ENCODE assay signal across 31 mouse cellular contexts in genomic region chr14:44869686-44870085, GRCm38 (mm10). TPM values are rescaled to one million over a fixed set of nuclear protein-coding genes. Genes with fewer than 3 reads are reported as not detected.
DNase-seq lines count a peak whose midpoint lies in the region; ATAC-seq and TF ChIP-seq lines count a peak whose summit lies in the region.
"Had no signal": no experiment of that assay in that cellular context is flagged by ENCODE, and none has a peak within 500 bp of the region (broad histone marks: within the 10 kb centered on the region; RNA-seq: fewer than 3 reads in every experiment).

No protein-coding gene starts in this region.

- WGBS in embryonic facial prominence, embryonic 14.5 days = 58% methylated on average over 6 of the region's 6 CpGs
- WGBS in embryonic facial prominence, embryonic 10.5 days = 88% methylated on average over 6 of the region's 6 CpGs
- 34% methylated on average over 6 of the region's 6 CpGs for WGBS in lung, postnatal 0 days

- H3K9me3 ChIP-seq in embryonic facial prominence, embryonic 14.5 days (ENCODE audit: control insufficient read depth, low read length) = no peaks in the 10 kb centered on the region
- H3K9me3 ChIP-seq in embryonic facial prominence, embryonic 10.5 days = no peaks in the 10 kb centered on the region
- H3K9me3 ChIP-seq in lung, postnatal 0 days (ENCODE audit: low read length) = no peaks in the 10 kb centered on the region
- H3K9me3 ChIP-seq: forebrain, embryonic 15.5 days; G1E; heart, embryonic 13.5 days; hindbrain, embryonic 10.5 days; hindbrain, embryonic 15.5 days; kidney, embryonic 15.5 days; liver, embryonic 12.5 days had no signal

- H3K36me3 ChIP-seq in embryonic facial prominence, embryonic 14.5 days (ENCODE audit: control insufficient read depth, insufficient read depth, low read length) = no peaks in the 10 kb centered on the region
- no peaks in the 10 kb centered on the region for H3K36me3 ChIP-seq in embryonic facial prominence, embryonic 10.5 days (replicated peaks)
- no peaks in the 10 kb centered on the region for H3K36me3 ChIP-seq in lung, postnatal 0 days (ENCODE audit: insufficient read depth, low read length)
- H3K36me3 ChIP-seq: forebrain, embryonic 15.5 days; G1E; heart, embryonic 13.5 days; hindbrain, embryonic 10.5 days; hindbrain, embryonic 15.5 days; kidney, embryonic 15.5 days; liver, embryonic 12.5 days had no signal

- no peak overlapping the region for H3K4me2 ChIP-seq in embryonic facial prominence, embryonic 14.5 days (ENCODE audit: low read depth, low read length)
- H3K4me2 ChIP-seq in lung, postnatal 0 days (replicated peaks; ENCODE audit: low read depth, low read length) = no peak overlapping the region
- H3K4me2 ChIP-seq: forebrain, embryonic 15.5 days; heart, embryonic 13.5 days; hindbrain, embryonic 15.5 days; kidney, embryonic 15.5 days; liver, embryonic 12.5 days had no signal

- no peaks in the 10 kb centered on the region for H3K27me3 ChIP-seq in embryonic facial prominence, embryonic 14.5 days (replicated peaks; ENCODE audit: control insufficient read depth, insufficient read depth, low read length)
- no peaks in the 10 kb centered on the region for H3K27me3 ChIP-seq in embryonic facial prominence, embryonic 10.5 days (replicated peaks; ENCODE audit: low read depth, poor library complexity, severe bottlenecking)
- no peaks in the 10 kb centered on the region for H3K27me3 ChIP-seq in lung, postnatal 0 days (replicated peaks; ENCODE audit: insufficient read depth, low read length)
- H3K27me3 ChIP-seq: forebrain, embryonic 15.5 days; heart, embryonic 13.5 days; hindbrain, embryonic 15.5 days; kidney, embryonic 15.5 days; liver, embryonic 12.5 days had no signal

- H3K27ac ChIP-seq in embryonic facial prominence, embryonic 14.5 days (replicated peaks; ENCODE audit: low read depth, low read length) = 0 out of 2 replicates have a peak overlapping the region, but pooled peaks have one; percentile 12
- H3K27ac ChIP-seq in embryonic facial prominence, embryonic 10.5 days (replicated peaks) = no peak overlapping the region
- H3K27ac ChIP-seq in lung, postnatal 0 days (ENCODE audit: low read length) = no peak overlapping the region
- H3K27ac ChIP-seq: forebrain, embryonic 15.5 days; heart, embryonic 13.5 days; hindbrain, embryonic 10.5 days; hindbrain, embryonic 15.5 days; kidney, embryonic 15.5 days; liver, embryonic 12.5 days; macrophage had no signal

- TF ChIP-seq CTCF in lung, postnatal 0 days (IDR thresholded peaks at IDR 0.05) = no peak

- H3K9ac ChIP-seq in embryonic facial prominence, embryonic 14.5 days (ENCODE audit: low read depth, low read length) = no peak overlapping the region
- H3K9ac ChIP-seq in lung, postnatal 0 days (replicated peaks; ENCODE audit: low read depth) = no peak overlapping the region
- H3K9ac ChIP-seq: forebrain, embryonic 15.5 days; heart, embryonic 13.5 days; hindbrain, embryonic 15.5 days; kidney, embryonic 15.5 days; liver, embryonic 12.5 days had no signal

- TF ChIP-seq EP300 in lung, postnatal 0 days (IDR thresholded peaks at IDR 0.05) = no peak

- no peak overlapping the region for H3K4me3 ChIP-seq in embryonic facial prominence, embryonic 14.5 days (ENCODE audit: low read depth, low read length)
- no peak overlapping the region for H3K4me3 ChIP-seq in embryonic facial prominence, embryonic 10.5 days
- no peak overlapping the region for H3K4me3 ChIP-seq in lung, postnatal 0 days (ENCODE audit: low read depth, low read length)
- H3K4me3 ChIP-seq: forebrain, embryonic 15.5 days; heart, embryonic 13.5 days; hindbrain, embryonic 10.5 days; hindbrain, embryonic 15.5 days; kidney, embryonic 15.5 days; liver, embryonic 12.5 days had no signal

- no peaks in the 10 kb centered on the region for H3K4me1 ChIP-seq in embryonic facial prominence, embryonic 14.5 days (ENCODE audit: control insufficient read depth, insufficient read depth, low read length)
- no peaks in the 10 kb centered on the region for H3K4me1 ChIP-seq in embryonic facial prominence, embryonic 10.5 days
- H3K4me1 ChIP-seq in lung, postnatal 0 days (ENCODE audit: insufficient read depth, low read depth, low read length) = no peaks in the 10 kb centered on the region; the same call in 1 of the 2 replicates
- H3K4me1 ChIP-seq: forebrain, embryonic 15.5 days; heart, embryonic 13.5 days; hindbrain, embryonic 10.5 days; hindbrain, embryonic 15.5 days; kidney, embryonic 15.5 days; liver, embryonic 12.5 days had no signal

- peak; percentile 31 for DNase-seq in embryonic facial prominence, embryonic 14.5 days (ENCODE audit: low spot score)
- DNase-seq in embryonic facial prominence, embryonic 10.5 days (ENCODE audit: low spot score) = no peak
- peak; percentile 28 to 47 for DNase-seq in lung, adult 18-20 months
- peak; percentile 63 for DNase-seq in lung, postnatal 0 days (ENCODE audit: low spot score)
- DNase-seq in lung, postnatal 4 days = peak; percentile 11 to 27
- DNase-seq in layer of hippocampus, postnatal 36 days = no peak
- no peak for DNase-seq in layer of hippocampus, adult 9-10 months (ENCODE audit: low spot score)
- DNase-seq: cerebellum, adult 18-20 months; cerebellum, postnatal 10 days; gastrocnemius, postnatal 36 days; heart, postnatal 10 days; kidney, adult 11 months; kidney, postnatal 25 days; left cerebral cortex, postnatal 4 days; midbrain, embryonic 14.5 days; right cerebral cortex, postnatal 25 days; thymus, postnatal 14 days had no signal

- ATAC-seq in embryonic facial prominence, embryonic 14.5 days (ENCODE audit: low read depth) = no peak
- ATAC-seq in lung, postnatal 0 days = peak; percentile 62
- ATAC-seq: forebrain, embryonic 15.5 days; inflammation-experienced regulatory T-cells, adult 6 months; liver, embryonic 12.5 days had no signal

RNA-seq across cellular contexts. Expression of gene Ptgdr, which starts 10.5 kb away (rescaled TPM):
- 0.81 and 0.97 TPM in 2 replicates for polyA plus RNA-seq in embryonic facial prominence, embryonic 14.5 days (2014; fragmentation: Nextera tagmentation; extraction: Ambion mirVana)
- polyA plus RNA-seq in embryonic facial prominence, embryonic 10.5 days (2016; fragmentation: Nextera tagmentation; extraction: Ambion mirVana) = not detected in 2 replicates
- 0.10 and 0.11 TPM in 2 replicates for polyA plus RNA-seq in lung, postnatal 0 days (2015; fragmentation: Nextera tagmentation; extraction: Ambion mirVana)
- under 1 TPM; 0.17 to 0.58 TPM for total RNA-seq in layer of hippocampus, postnatal 36 days (2021)
- total RNA-seq: adrenal gland, postnatal 36 days; common myeloid progenitor, adult 5-6 weeks; gastrocnemius, adult 18-20 months; gastrocnemius, postnatal 36 days; heart, adult 8-10 months; heart, postnatal 10 days; neutrophil, adult 5-6 weeks had no signal
- polyA plus RNA-seq: G1E; heart, embryonic 13.5 days; hindbrain, embryonic 10.5 days; inflammation-experienced regulatory T-cells, adult 6 months; kidney, embryonic 15.5 days; liver, embryonic 12.5 days; macrophage had no signal

Comparison
In these comparisons a context has a peak if more than half of its experiments do, and no peak if none do; other contexts are left out.
1. DNase-seq: peak in embryonic facial prominence, embryonic 14.5 days (single experiment), lung, adult 18-20 months (2 of 2), lung, postnatal 0 days (single experiment) and lung, postnatal 4 days (2 of 2); none in embryonic facial prominence, embryonic 10.5 days (single experiment), layer of hippocampus, postnatal 36 days (0 of 2) and layer of hippocampus, adult 9-10 months (single experiment).